Mouse (Mus musculus) limb, embryonic 14.5 days (tissue): ENCODE results near the gene Asxl2. TPM values are rescaled to one million over a fixed set of nuclear protein-coding genes. Genes with fewer than 3 reads are reported as not detected.

Source experiments
- ATAC-seq: fragments of 200-750 bp; cut with Nextera tagmentation; 2 replicates; pipeline ENCODE4 v1.8.0; 2017; ENCODE audit warnings: low read depth, moderate number of reproducible peaks, moderate TSS enrichment; ENCODE audit not compliant: low FRiP score
- DNase-seq: peaks from one replicate; pipeline ENCODE4 v3.0.0-alpha.2; 2015; ENCODE audit warnings: low spot score
- H3K27ac ChIP-seq: fragments of 300-500 bp; sonication (generic); replicated peaks from 2 replicates; pipeline ENCODE4 v1.5.1; 2014; ENCODE audit warnings: low read depth, mild to moderate bottlenecking, low read length, moderate library complexity, mixed read lengths
- H3K27me3 ChIP-seq: fragments of 300-500 bp; sonication (generic); 2 replicates; pipeline ENCODE4 v1.6.1; 2014; ENCODE audit warnings: low read length, mixed read lengths; ENCODE audit not compliant: control insufficient read depth, insufficient read depth
- H3K36me3 ChIP-seq: fragments of 300-500 bp; sonication (generic); 2 replicates; pipeline ENCODE4 v1.6.1; 2014; ENCODE audit warnings: mild to moderate bottlenecking, low read length, moderate library complexity, mixed read lengths; ENCODE audit not compliant: control insufficient read depth, insufficient read depth
- H3K4me1 ChIP-seq: fragments of 300-500 bp; sonication (generic); 2 replicates; pipeline ENCODE4 v1.6.1; 2014; ENCODE audit warnings: antibody characterized with exemption, low read length, mixed read lengths; ENCODE audit not compliant: control insufficient read depth, insufficient read depth
- H3K4me2 ChIP-seq: fragments of 300-500 bp; sonication (generic); replicated peaks from 2 replicates; pipeline ENCODE4 v1.6.1; 2014; ENCODE audit warnings: low read depth, mild to moderate bottlenecking, low read length, moderate library complexity; ENCODE audit not compliant: severe bottlenecking
- H3K4me3 ChIP-seq: fragments of 300-500 bp; sonication (generic); replicated peaks from 2 replicates; pipeline ENCODE4 v1.5.1; 2014; ENCODE audit warnings: low read length
- H3K9ac ChIP-seq: fragments of 300-500 bp; sonication (generic); 2 replicates; pipeline ENCODE4 v1.6.1; 2014; ENCODE audit warnings: mild to moderate bottlenecking, low read depth, low read length, moderate library complexity; ENCODE audit not compliant: severe bottlenecking
- H3K9me3 ChIP-seq: fragments of 300-500 bp; sonication (generic); 2 replicates; pipeline ENCODE4 v1.6.1; 2016; ENCODE audit warnings: low read length; ENCODE audit not compliant: control insufficient read depth
- POLR2A ChIP-seq: fragments of 200-500 bp; IDR thresholded peaks from 2 replicates; pipeline ENCODE4 v1.8.0; 2012; ENCODE audit warnings: inconsistent platforms, mild to moderate bottlenecking, moderate library complexity, borderline replicate concordance; ENCODE audit not compliant: insufficient read depth, insufficient read length; ENCODE audit errors: extremely low read depth
- WGBS: fragments of 180-500 bp; shearing (Covaris S2); extraction: QIAGEN DNeasy Blood & Tissue Kit; methylation state at CpG from one replicate; pipeline ENCODE4 v1.1.7; 2014; 5-methylcytosine and 5-hydroxymethylcytosine counted together
- polyA plus RNA-seq, 2 experiments: library from polyadenylated mRNA; depleted of rRNA in 1 of 2; stranded (reverse) in 1 of 2; unstranded in 1 of 2; fragments of >200 nt; fragmentation: Nextera tagmentation in 1 of 2; extraction: Ambion mirVana in 1 of 2; gene quantifications; 2 replicates each; pipeline versions ENCODE4 v1.2.1 to v1.2.3; 2012 to 2014

Gene Asxl2
- polyA plus RNA-seq, 2 experiments, result 13.6 to 14.7 TPM

DNA sequence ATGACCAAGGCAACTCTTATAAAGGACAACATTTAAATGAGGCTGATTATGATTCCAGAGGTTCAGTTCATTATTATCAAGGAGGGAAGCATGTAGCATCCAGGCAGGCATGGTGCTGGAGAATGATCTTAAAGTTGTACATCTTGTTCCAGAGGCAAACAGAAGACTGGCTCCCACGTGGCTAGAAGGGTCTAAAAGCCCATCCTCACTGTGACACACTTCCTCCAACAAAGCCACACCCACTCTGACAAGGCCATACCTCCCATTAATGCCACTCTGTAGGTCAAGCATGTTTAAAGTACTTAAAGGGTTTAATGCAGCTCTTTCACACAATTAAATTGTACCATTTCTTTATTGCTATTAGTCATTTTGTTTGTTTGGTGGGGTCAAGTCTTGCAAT is 7.1 kb downstream of the Asxl2 start:
- Histone ChIP-seq H3K9ac (no peak overlapping the region), H3K36me3 (0 out of 2 replicates have a peak, but pooled peaks cover 6% of the 10 kb centered on the region), H3K27ac (no peak overlapping the region), H3K4me1 (no peaks in the 10 kb centered on the region), H3K9me3 (no peaks in the 10 kb centered on the region), H3K4me2 (no peak overlapping the region), H3K4me3 (no peak overlapping the region), H3K27me3 (no peaks in the 10 kb centered on the region)
- ATAC-seq (no peak), DNase-seq (no peak)
- TF ChIP-seq POLR2A, result no peak
- 56% methylated on average over 1 of the region's 1 CpGs for WGBS

DNA sequence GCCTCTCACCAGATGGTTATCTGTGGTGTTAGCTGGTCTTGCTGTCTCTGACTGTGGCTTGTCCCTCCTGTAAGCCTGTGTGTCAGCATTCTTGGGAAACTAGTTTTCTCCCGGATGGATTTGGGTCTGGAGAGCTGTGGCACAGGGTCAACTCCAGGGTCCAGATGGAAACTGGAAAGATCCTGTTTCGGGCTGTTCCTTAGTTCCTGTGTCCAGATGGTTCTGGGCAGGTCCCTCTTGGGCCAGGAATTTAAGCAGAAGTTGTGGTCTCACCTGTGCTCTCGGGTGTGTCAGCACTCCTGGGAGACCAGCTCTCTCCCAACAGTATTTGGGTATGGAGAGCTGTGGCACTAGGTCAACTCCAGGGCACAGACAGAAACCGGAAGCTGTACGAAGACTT is 9.8 kb downstream of the Asxl2 start:
- no peak for ATAC-seq
- DNase-seq, result no peak
- 0 out of 2 replicates have a peak, but pooled peaks cover 6% of the 10 kb centered on the region for H3K36me3 ChIP-seq
- H3K4me1 ChIP-seq, result no peaks in the 10 kb centered on the region
- H3K4me2 ChIP-seq, result no peak overlapping the region
- H3K27ac ChIP-seq, result no peak overlapping the region
- H3K9me3 ChIP-seq, result no peaks in the 10 kb centered on the region
- TF ChIP-seq POLR2A, result no peak
- H3K9ac ChIP-seq, result no peak overlapping the region
- WGBS, result 91% methylated on average over 5 of the region's 5 CpGs
- no peak overlapping the region for H3K4me3 ChIP-seq
- no peaks in the 10 kb centered on the region for H3K27me3 ChIP-seq

GRCm38 (mm10) chr12:3437815-3438214 is 11.2 kb downstream of the Asxl2 start:
- peaks cover 6% of the 10 kb centered on the region; the same call in 1 of the 2 replicates for H3K36me3 ChIP-seq
- ATAC-seq, result no peak
- DNase-seq, result no peak
- TF ChIP-seq POLR2A, result no peak
- no peak overlapping the region for H3K9ac ChIP-seq
- no peak overlapping the region for H3K4me2 ChIP-seq
- no peaks in the 10 kb centered on the region for H3K9me3 ChIP-seq
- H3K4me3 ChIP-seq, result no peak overlapping the region
- no peaks in the 10 kb centered on the region for H3K27me3 ChIP-seq
- no peak overlapping the region for H3K27ac ChIP-seq
- no peaks in the 10 kb centered on the region for H3K4me1 ChIP-seq
- WGBS, result 100% methylated on average over 1 of the region's 1 CpGs

DNA sequence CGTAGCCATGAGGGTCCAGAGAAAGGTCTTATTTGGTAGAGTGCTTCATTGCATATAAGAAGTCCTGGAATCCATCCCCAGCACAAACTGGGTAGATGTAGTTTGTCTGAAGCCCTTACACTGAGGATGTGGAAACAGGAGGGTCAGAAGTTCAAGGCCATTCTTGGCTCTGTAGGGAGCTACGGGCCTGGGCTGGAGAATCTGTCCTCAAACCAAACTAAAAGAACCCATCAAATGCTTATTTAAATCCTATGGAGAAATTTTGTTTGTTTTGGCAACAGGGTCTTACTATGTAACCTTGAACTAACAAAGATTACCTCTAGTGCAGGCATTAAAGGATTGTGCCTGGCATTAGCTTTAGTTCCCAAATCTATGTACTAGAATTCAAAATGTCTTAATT is 14.3 kb downstream of the Asxl2 start:
- Histone ChIP-seq H3K9ac (no peak overlapping the region), H3K27me3 (no peaks in the 10 kb centered on the region), H3K27ac (no peak overlapping the region), H3K4me2 (no peak overlapping the region), H3K9me3 (no peaks in the 10 kb centered on the region), H3K36me3 (peaks cover 6% of the 10 kb centered on the region), H3K4me1 (no peaks in the 10 kb centered on the region), H3K4me3 (no peak overlapping the region)
- DNase-seq (no peak), ATAC-seq (no peak)
- TF ChIP-seq POLR2A, result no peak
- WGBS, result 79% methylated on average over 2 of the region's 2 CpGs

GRCm38 (mm10) chr12:3441361-3441760 is 14.7 kb downstream of the Asxl2 start:
- Histone ChIP-seq H3K4me1 (no peaks in the 10 kb centered on the region), H3K9ac (no peak overlapping the region), H3K27me3 (no peaks in the 10 kb centered on the region), H3K27ac (no peak overlapping the region), H3K36me3 (peaks cover 6% of the 10 kb centered on the region), H3K9me3 (no peaks in the 10 kb centered on the region), H3K4me2 (no peak overlapping the region), H3K4me3 (no peak overlapping the region)
- WGBS, result 83% methylated on average over 5 of the region's 5 CpGs
- no peak for ATAC-seq
- DNase-seq, result no peak
- TF ChIP-seq POLR2A, result no peak

GRCm38 (mm10) chr12:3453554-3453953 is 26.9 kb downstream of the Asxl2 start:
- Histone ChIP-seq H3K4me1 (no peaks in the 10 kb centered on the region), H3K27me3 (no peaks in the 10 kb centered on the region), H3K27ac (no peak overlapping the region), H3K36me3 (peaks cover 28% of the 10 kb centered on the region), H3K9me3 (no peaks in the 10 kb centered on the region), H3K4me3 (no peak overlapping the region), H3K4me2 (no peak overlapping the region), H3K9ac (no peak overlapping the region)
- 91% methylated on average over 3 of the region's 3 CpGs for WGBS
- TF ChIP-seq POLR2A, result no peak
- ATAC-seq (no peak), DNase-seq (no peak)
